Mouse (Mus musculus) hindbrain, embryonic 15.5 days (tissue): ENCODE results near the gene Ccdc57. TPM values are rescaled to one million over a fixed set of nuclear protein-coding genes. Genes with fewer than 3 reads are reported as not detected.

ENCODE experiments used
- ATAC-seq: fragments of 200-750 bp; cut with Nextera tagmentation; 2 replicates; pipeline ENCODE4 v1.8.0; 2017; ENCODE audit warnings: low read depth, moderate number of reproducible peaks, moderate TSS enrichment; ENCODE audit not compliant: low FRiP score
- H3K27ac ChIP-seq: fragments of 300-500 bp; sonication (generic); replicated peaks from 2 replicates; pipeline ENCODE4 v1.5.1; 2015; ENCODE audit warnings: mild to moderate bottlenecking, inconsistent platforms
- H3K27me3 ChIP-seq: fragments of 300-500 bp; sonication (generic); 2 replicates; pipeline ENCODE4 v1.6.1; 2015; ENCODE audit warnings: control low read depth, inconsistent platforms
- H3K36me3 ChIP-seq: fragments of 300-500 bp; sonication (generic); 2 replicates; pipeline ENCODE4 v1.6.1; 2015; ENCODE audit warnings: control low read depth, inconsistent platforms
- H3K4me1 ChIP-seq: fragments of 300-500 bp; sonication (generic); replicated peaks from 2 replicates; pipeline ENCODE4 v1.6.1; 2015; ENCODE audit warnings: control low read depth, inconsistent platforms
- H3K4me2 ChIP-seq: fragments of 300-500 bp; sonication (generic); 2 replicates; pipeline ENCODE4 v1.6.1; 2015; ENCODE audit warnings: moderate library complexity, mild to moderate bottlenecking, inconsistent platforms
- H3K4me3 ChIP-seq: fragments of 300-500 bp; sonication (generic); 2 replicates; pipeline ENCODE4 v1.5.1; 2015; ENCODE audit warnings: mild to moderate bottlenecking, inconsistent platforms
- H3K9ac ChIP-seq: fragments of 300-500 bp; sonication (generic); 2 replicates; pipeline ENCODE4 v1.6.1; 2015; ENCODE audit warnings: inconsistent platforms
- H3K9me3 ChIP-seq: fragments of 300-500 bp; sonication (generic); 2 replicates; pipeline ENCODE4 v1.6.1; 2016; ENCODE audit warnings: control low read depth, inconsistent platforms
- WGBS: fragments of 180-500 bp; shearing (Covaris S2); methylation state at CpG from one replicate; pipeline ENCODE4 v1.1.7; 2015; 5-methylcytosine and 5-hydroxymethylcytosine counted together
- polyA plus RNA-seq: library from polyadenylated mRNA; unstranded; fragments of >200 nt; fragmentation: Nextera tagmentation; extraction: Ambion mirVana; gene quantifications from 2 replicates; pipeline ENCODE4 v1.2.1, GENCODE M21; 2015

Gene Ccdc57
- polyA plus RNA-seq: 5.7 and 6.1 TPM in 2 replicates

DNA sequence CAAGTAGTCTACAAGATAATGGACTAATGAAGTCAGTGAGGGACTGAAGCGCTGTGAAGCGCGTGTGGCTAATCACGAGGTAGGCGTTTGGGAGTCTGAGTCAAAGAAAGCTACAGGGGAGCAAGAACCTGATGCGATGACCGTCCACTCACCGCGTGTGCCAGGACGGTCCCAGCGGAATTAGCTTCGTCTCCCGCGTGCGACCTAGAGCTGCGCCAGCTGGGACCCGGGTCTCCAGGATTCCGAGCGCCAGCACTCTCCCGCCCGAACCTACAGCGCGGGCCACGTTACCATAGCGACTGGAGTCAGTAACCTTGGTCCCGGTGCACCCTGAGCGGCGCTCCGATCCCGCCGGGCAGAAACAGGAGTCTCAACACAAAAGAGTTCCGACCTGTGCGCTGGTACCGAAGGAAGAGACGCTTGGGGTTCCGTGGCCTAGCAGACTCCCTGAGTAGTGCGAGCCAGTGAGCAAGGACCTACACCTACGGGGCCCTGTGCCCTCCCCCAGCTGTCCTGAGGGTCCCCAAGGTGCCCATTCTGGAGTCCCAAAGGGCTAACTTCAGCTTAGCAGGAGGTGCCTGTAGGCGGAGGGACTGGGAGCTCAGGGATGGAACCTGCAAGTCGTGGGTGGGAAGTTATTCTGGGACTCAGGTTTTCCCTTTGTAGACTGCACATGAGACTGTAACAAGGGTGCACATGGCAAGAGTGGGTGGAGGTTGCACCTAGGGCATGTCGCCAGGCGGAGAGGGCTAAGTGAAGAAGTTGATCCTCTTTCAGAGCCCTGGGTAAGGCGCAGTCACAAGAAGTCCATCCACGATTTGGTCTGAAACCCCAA lies at the start of gene Ccdc57:
Gene Ccdc57, minus strand, starts transcription at position 309 of the 835 bp plus-strand sequence.
- peak within 1 kb of the TSS; percentile 80 for H3K4me3 ChIP-seq
- peak within 1 kb of the TSS; percentile 82 for H3K4me2 ChIP-seq
- H3K36me3 ChIP-seq: no peaks in the 10 kb centered on the region
- H3K27me3 ChIP-seq: no peaks in the 10 kb centered on the region
- 0 out of 2 replicates have a peak within 1 kb of the TSS, but pooled peaks have one; percentile 40 for H3K27ac ChIP-seq
- peak; percentile 91 for ATAC-seq
- peaks cover 13% of the 10 kb centered on the region for H3K4me1 ChIP-seq
- H3K9me3 ChIP-seq: no peaks in the 10 kb centered on the region
- 9% methylated on average over 44 of the region's 44 CpGs for WGBS
- H3K9ac ChIP-seq: peak within 1 kb of the TSS; percentile 55

GRCm38 (mm10) chr11:120982459-120982858 lies 49.8 kb upstream of the Ccdc57 start:
- ATAC-seq: no peak
- H3K4me3 ChIP-seq: no peak overlapping the region
- peaks cover 25% of the 10 kb centered on the region; the same call in 1 of the 2 replicates for H3K4me1 ChIP-seq
- peaks cover 58% of the 10 kb centered on the region for H3K36me3 ChIP-seq
- H3K9ac ChIP-seq: no peak overlapping the region
- H3K4me2 ChIP-seq: no peak overlapping the region
- no peak overlapping the region for H3K27ac ChIP-seq
- H3K9me3 ChIP-seq: no peaks in the 10 kb centered on the region
- no peaks in the 10 kb centered on the region for H3K27me3 ChIP-seq

DNA sequence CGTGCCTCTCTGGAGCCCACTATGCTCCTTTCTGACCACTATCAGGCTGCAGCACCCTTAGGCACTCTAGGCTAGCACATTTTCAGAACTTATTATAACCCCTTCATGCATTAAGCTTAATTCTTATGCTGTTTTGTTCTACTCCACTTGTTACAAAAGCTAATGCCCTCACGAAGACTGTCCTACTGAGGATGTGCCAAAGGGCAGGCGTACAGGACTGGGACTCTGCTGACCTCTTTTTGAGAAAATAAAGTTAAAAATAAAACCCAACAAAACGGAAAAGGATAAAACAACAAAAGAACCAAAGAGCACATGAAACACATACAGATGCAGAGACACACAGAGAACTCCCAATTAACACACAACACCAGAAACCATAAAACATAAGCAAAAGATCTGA lies 49.0 kb upstream of the Ccdc57 start:
- ATAC-seq: no peak
- H3K36me3 ChIP-seq: peaks cover 60% of the 10 kb centered on the region
- H3K27ac ChIP-seq: no peak overlapping the region
- 87% methylated on average over 4 of the region's 4 CpGs for whole genome bisulfite sequencing
- no peaks in the 10 kb centered on the region for H3K9me3 ChIP-seq
- H3K27me3 ChIP-seq: no peaks in the 10 kb centered on the region
- 0 out of 2 replicates have a peak, but pooled peaks cover 17% of the 10 kb centered on the region for H3K4me1 ChIP-seq
- no peak overlapping the region for H3K4me2 ChIP-seq
- no peak overlapping the region for H3K9ac ChIP-seq
- no peak overlapping the region for H3K4me3 ChIP-seq

GRCm38 (mm10) chr11:120980427-120981035 lies 47.9 kb upstream of the Ccdc57 start:
- Histone ChIP-seq H3K4me2 (no peak overlapping the region), H3K27me3 (no peaks in the 10 kb centered on the region), H3K9ac (no peak overlapping the region), H3K36me3 (peaks cover 52% of the 10 kb centered on the region), H3K27ac (no peak overlapping the region), H3K4me3 (no peak overlapping the region), H3K9me3 (no peaks in the 10 kb centered on the region), H3K4me1 (peaks cover 10% of the 10 kb centered on the region; the same call in 1 of the 2 replicates)
- ATAC-seq: no peak
- 88% methylated on average over 9 of the region's 9 CpGs for WGBS

- WGBS: 84% methylated on average over 8 of the region's 8 CpGs
- Histone ChIP-seq H3K9me3 (no peaks in the 10 kb centered on the region), H3K4me3 (no peak overlapping the region), H3K9ac (no peak overlapping the region), H3K36me3 (peaks cover 58% of the 10 kb centered on the region), H3K4me2 (no peak overlapping the region), H3K27me3 (no peaks in the 10 kb centered on the region), H3K4me1 (peaks cover 10% of the 10 kb centered on the region; the same call in 1 of the 2 replicates), H3K27ac (no peak overlapping the region)
- ATAC-seq: no peak
Measured at GRCm38 (mm10) chr11:120979711-120980426, 47.2 kb upstream of the Ccdc57 start.

DNA sequence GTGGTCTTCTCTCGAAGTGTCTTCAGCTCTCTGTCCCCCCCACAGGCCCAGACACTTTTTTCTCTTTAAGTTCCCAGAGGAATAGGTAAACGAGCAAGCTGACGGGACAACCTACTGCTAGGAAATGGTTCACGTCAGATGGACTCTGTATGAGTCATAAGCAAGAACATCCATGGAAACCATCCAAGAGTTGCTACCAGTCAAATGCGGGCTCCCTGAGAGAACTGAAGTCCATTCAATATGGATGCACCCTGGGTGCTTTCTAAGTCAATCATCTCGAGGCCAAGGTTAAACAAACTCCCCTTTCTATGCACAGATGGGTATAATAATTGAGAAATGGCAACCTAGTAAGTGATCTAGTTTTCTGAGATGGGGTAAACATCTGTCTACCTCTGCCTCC lies 40.6 kb upstream of the Ccdc57 start:
- Histone ChIP-seq H3K4me3 (no peak overlapping the region), H3K4me1 (no peaks in the 10 kb centered on the region; the same call in 1 of the 2 replicates), H3K27ac (no peak overlapping the region), H3K27me3 (no peaks in the 10 kb centered on the region), H3K36me3 (peaks cover 76% of the 10 kb centered on the region), H3K9ac (no peak overlapping the region), H3K9me3 (no peaks in the 10 kb centered on the region), H3K4me2 (no peak overlapping the region)
- no peak for ATAC-seq
- WGBS: 71% methylated on average over 6 of the region's 6 CpGs

- WGBS: 92% methylated on average over 5 of the region's 5 CpGs
- Histone ChIP-seq H3K4me3 (no peak overlapping the region), H3K9ac (no peak overlapping the region), H3K36me3 (peaks cover 89% of the 10 kb centered on the region), H3K9me3 (no peaks in the 10 kb centered on the region), H3K27me3 (no peaks in the 10 kb centered on the region), H3K4me2 (no peak overlapping the region), H3K27ac (no peak overlapping the region), H3K4me1 (no peaks in the 10 kb centered on the region; the same call in 1 of the 2 replicates)
- no peak for ATAC-seq
Measured at GRCm38 (mm10) chr11:120971237-120971636, 38.6 kb upstream of the Ccdc57 start.

- no peaks in the 10 kb centered on the region for H3K9me3 ChIP-seq
Measured at GRCm38 (mm10) chr11:120969742-120970141, 37.1 kb upstream of the Ccdc57 start.

DNA sequence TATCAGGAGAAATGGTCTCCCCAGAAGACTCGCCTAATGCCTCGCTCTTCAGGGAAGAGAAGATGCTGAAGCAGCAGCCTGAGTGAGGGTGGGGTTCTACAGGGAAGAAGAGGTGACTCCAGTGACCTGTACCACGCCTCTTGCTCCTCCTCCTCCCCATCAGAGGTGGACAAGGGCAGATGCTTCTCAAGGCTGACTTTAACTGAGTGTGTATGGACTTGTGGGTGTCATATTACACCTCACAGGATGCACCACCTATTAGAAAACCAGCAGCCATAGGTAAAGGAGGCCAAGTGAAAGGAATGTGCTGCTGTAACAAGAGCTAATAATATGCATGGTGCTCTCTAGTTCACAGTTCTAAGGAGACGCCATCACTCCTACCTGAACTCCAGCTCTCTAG lies 32.9 kb upstream of the Ccdc57 start:
- no peak overlapping the region for H3K4me3 ChIP-seq
- H3K27me3 ChIP-seq: no peaks in the 10 kb centered on the region
- ATAC-seq: no peak
- H3K9me3 ChIP-seq: no peaks in the 10 kb centered on the region
- no peak overlapping the region for H3K27ac ChIP-seq
- peaks cover 96% of the 10 kb centered on the region for H3K36me3 ChIP-seq
- H3K9ac ChIP-seq: no peak overlapping the region
- WGBS: 89% methylated on average over 4 of the region's 4 CpGs
- peaks cover 8% of the 10 kb centered on the region; the same call in 1 of the 2 replicates for H3K4me1 ChIP-seq
- no peak overlapping the region for H3K4me2 ChIP-seq

More at GRCm38 (mm10) chr11:120969742-120970141, 37.1 kb upstream of the Ccdc57 start:
- Histone ChIP-seq H3K4me2 (no peak overlapping the region), H3K36me3 (peaks cover 95% of the 10 kb centered on the region), H3K4me1 (peaks cover 4% of the 10 kb centered on the region; the same call in 1 of the 2 replicates), H3K4me3 (no peak overlapping the region), H3K9ac (no peak overlapping the region), H3K27ac (no peak overlapping the region), H3K27me3 (no peaks in the 10 kb centered on the region)
- WGBS: 94% methylated on average over 5 of the region's 5 CpGs
- no peak for ATAC-seq

- Histone ChIP-seq H3K4me1 (peaks cover 8% of the 10 kb centered on the region; the same call in 1 of the 2 replicates), H3K4me3 (no peak overlapping the region), H3K9me3 (no peaks in the 10 kb centered on the region), H3K4me2 (no peak overlapping the region), H3K27ac (no peak overlapping the region), H3K9ac (no peak overlapping the region), H3K27me3 (no peaks in the 10 kb centered on the region), H3K36me3 (peaks cover 86% of the 10 kb centered on the region)
- WGBS: 65% methylated on average over 10 of the region's 10 CpGs
- no peak for ATAC-seq
Measured at GRCm38 (mm10) chr11:120964195-120965157, 31.8 kb upstream of the Ccdc57 start.

- H3K4me2 ChIP-seq: no peak overlapping the region
- no peak for ATAC-seq
- no peak overlapping the region for H3K4me3 ChIP-seq
- no peaks in the 10 kb centered on the region for H3K27me3 ChIP-seq
- no peak overlapping the region for H3K9ac ChIP-seq
- H3K36me3 ChIP-seq: peaks cover 74% of the 10 kb centered on the region
- H3K27ac ChIP-seq: no peak overlapping the region
- 85% methylated on average over 7 of the region's 7 CpGs for WGBS
- peaks cover 8% of the 10 kb centered on the region; the same call in 1 of the 2 replicates for H3K4me1 ChIP-seq
- no peaks in the 10 kb centered on the region for H3K9me3 ChIP-seq
Measured at GRCm38 (mm10) chr11:120962909-120963308, 30.2 kb upstream of the Ccdc57 start.
